Mouse (Mus musculus): ENCODE results near the gene Mc3r. TPM values are rescaled to one million over a fixed set of nuclear protein-coding genes. Genes with fewer than 3 reads are reported as not detected.

Mc3r gene
- polyA plus RNA-seq, 1 experiment from 2014 or later, result not detected

GRCm38 (mm10) chr2:172222891-172223290, 25.4 kb upstream of the Mc3r start:
- Histone ChIP-seq H3K4me1 (no peaks in the 10 kb centered on the region), H3K9me3 (no peaks in the 10 kb centered on the region), H3K27ac (no peak overlapping the region), H3K36me3 (no peaks in the 10 kb centered on the region), H3K9ac (no peak overlapping the region), H3K4me3 (no peak overlapping the region), H3K27me3 (peaks cover 6% of the 10 kb centered on the region; the same call in 1 of the 2 replicates), H3K4me2 (no peak overlapping the region)
- no peak for ATAC-seq (ENCODE audit: borderline replicate concordance, extremely low read depth, low FRiP score, low TSS enrichment)
- 75% methylated on average over 7 of the region's 7 CpGs for WGBS

GRCm38 (mm10) chr2:172223451-172224200, 24.7 kb upstream of the Mc3r start:
- H3K36me3 ChIP-seq, result no peaks in the 10 kb centered on the region
- H3K27ac ChIP-seq, result no peak overlapping the region
- H3K4me2 ChIP-seq, result no peak overlapping the region
- H3K27me3 ChIP-seq, result peaks cover 6% of the 10 kb centered on the region; the same call in 1 of the 2 replicates
- WGBS, result 70% methylated on average over 8 of the region's 8 CpGs
- no peaks in the 10 kb centered on the region for H3K9me3 ChIP-seq
- no peak overlapping the region for H3K4me3 ChIP-seq
- H3K4me1 ChIP-seq, result no peaks in the 10 kb centered on the region
- H3K9ac ChIP-seq, result no peak overlapping the region
- no peak for ATAC-seq (ENCODE audit: borderline replicate concordance, extremely low read depth, low FRiP score, low TSS enrichment)

DNA sequence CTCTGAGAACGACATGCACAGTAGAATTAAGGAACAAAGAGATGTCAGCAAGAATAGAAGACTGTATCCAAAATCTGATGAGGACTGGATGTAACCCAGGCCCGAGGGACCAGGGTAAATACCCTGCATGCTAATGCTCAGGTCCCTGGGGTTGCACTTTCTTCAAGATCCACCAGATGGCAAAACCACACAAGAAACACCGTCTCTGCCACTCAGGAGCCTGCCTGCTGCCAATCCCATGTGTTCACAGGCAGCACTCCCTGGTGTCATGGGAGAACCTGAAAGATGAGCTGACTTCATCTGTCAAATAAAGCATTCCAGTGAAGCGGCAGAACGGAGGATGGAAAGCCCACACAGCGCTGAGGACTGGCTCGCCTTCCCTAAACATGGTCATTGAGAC, 21.3 kb upstream of the Mc3r start:
- no peak overlapping the region for H3K27ac ChIP-seq
- H3K4me3 ChIP-seq, result no peak overlapping the region
- ATAC-seq (ENCODE audit: borderline replicate concordance, extremely low read depth, low FRiP score, low TSS enrichment), result no peak
- no peaks in the 10 kb centered on the region for H3K4me1 ChIP-seq
- H3K36me3 ChIP-seq, result no peaks in the 10 kb centered on the region
- H3K4me2 ChIP-seq, result no peak overlapping the region
- H3K27me3 ChIP-seq, result peaks cover 4% of the 10 kb centered on the region; the same call in 1 of the 2 replicates
- 20% methylated on average over 7 of the region's 7 CpGs for WGBS
- H3K9me3 ChIP-seq, result no peaks in the 10 kb centered on the region
- no peak overlapping the region for H3K9ac ChIP-seq

GRCm38 (mm10) chr2:172227808-172228207, 20.5 kb upstream of the Mc3r start:
- Histone ChIP-seq H3K36me3 (no peaks in the 10 kb centered on the region), H3K27ac (no peak overlapping the region), H3K27me3 (no peaks in the 10 kb centered on the region), H3K9me3 (no peaks in the 10 kb centered on the region), H3K4me1 (no peaks in the 10 kb centered on the region), H3K9ac (no peak overlapping the region), H3K4me3 (no peak overlapping the region), H3K4me2 (no peak overlapping the region)
- ATAC-seq (ENCODE audit: borderline replicate concordance, extremely low read depth, low FRiP score, low TSS enrichment), result no peak
- WGBS, result 95% methylated on average over 3 of the region's 3 CpGs

DNA sequence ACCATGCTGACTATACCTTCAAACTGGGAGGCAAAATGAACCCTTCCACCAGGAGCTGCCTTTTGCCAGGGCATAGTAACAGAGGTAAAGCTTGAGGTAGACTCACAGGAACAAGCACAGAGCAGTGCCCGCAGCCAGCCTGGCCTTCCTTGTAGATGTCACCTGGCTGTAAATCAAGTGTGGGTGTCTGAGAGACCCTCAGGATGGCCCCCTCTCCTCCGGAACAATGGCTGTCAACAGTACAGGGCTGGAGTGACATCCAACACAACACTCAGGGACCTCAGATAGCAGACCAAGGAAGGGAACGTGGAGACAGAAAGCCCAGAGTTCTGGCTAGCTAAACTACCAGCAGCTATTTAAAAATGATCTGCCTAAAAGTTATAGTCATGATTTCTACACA, 19.1 kb upstream of the Mc3r start:
- WGBS, result 20% methylated on average over 3 of the region's 3 CpGs
- ATAC-seq (ENCODE audit: borderline replicate concordance, extremely low read depth, low FRiP score, low TSS enrichment), result no peak
- Histone ChIP-seq H3K27ac (no peak overlapping the region), H3K4me1 (no peaks in the 10 kb centered on the region), H3K27me3 (no peaks in the 10 kb centered on the region), H3K9me3 (no peaks in the 10 kb centered on the region), H3K4me2 (no peak overlapping the region), H3K9ac (no peak overlapping the region), H3K4me3 (no peak overlapping the region), H3K36me3 (no peaks in the 10 kb centered on the region)

DNA sequence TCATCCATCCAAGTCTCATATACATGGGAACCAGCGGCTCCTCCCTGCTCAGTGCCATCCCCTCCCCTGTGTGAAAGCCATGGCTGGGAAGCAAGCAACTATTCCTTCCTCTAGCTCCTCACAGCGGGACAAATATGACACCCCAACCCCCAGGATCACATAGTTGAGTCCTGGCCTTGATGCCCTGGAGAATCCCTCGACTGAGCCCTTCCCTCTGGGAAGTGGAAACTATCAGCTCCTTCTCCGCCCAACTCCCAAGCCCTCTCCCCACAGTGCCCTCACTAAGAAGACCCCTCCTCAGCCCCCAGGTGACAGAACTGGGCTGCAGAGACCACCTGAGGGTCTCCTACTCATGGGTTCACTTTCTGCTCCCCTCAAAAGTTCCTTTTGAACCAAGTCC, 18.2 kb upstream of the Mc3r start:
- no peak overlapping the region for H3K9ac ChIP-seq
- no peaks in the 10 kb centered on the region for H3K27me3 ChIP-seq
- H3K4me3 ChIP-seq, result no peak overlapping the region
- H3K4me2 ChIP-seq, result no peak overlapping the region
- no peak for ATAC-seq (ENCODE audit: borderline replicate concordance, extremely low read depth, low FRiP score, low TSS enrichment)
- 36% methylated on average over 4 of the region's 4 CpGs for WGBS
- no peaks in the 10 kb centered on the region for H3K9me3 ChIP-seq
- H3K27ac ChIP-seq, result no peak overlapping the region
- no peaks in the 10 kb centered on the region for H3K4me1 ChIP-seq
- no peaks in the 10 kb centered on the region for H3K36me3 ChIP-seq

DNA sequence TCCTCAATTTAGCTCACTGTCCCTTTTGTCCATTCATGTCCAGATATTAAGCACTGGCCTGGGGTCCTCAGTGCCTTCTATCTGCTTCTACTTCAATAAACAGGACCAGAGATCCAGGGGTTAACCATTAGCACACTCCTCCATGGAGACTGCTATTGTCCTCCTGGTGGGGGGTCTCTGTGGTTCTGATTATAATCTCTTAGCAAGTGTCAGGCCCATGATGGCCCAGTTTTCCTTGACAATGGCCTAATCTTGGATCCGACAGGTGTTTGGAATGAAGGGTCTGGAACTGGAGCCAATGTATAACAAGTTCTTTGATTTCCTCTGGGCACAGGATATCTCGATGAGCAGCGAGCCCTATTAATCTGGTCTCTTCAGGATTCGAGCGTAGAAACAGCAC, 10.1 kb upstream of the Mc3r start:
- H3K9ac ChIP-seq, result no peak overlapping the region
- H3K9me3 ChIP-seq, result no peaks in the 10 kb centered on the region
- H3K4me1 ChIP-seq, result no peaks in the 10 kb centered on the region
- no peaks in the 10 kb centered on the region for H3K36me3 ChIP-seq
- no peak overlapping the region for H3K27ac ChIP-seq
- no peak overlapping the region for H3K4me2 ChIP-seq
- H3K27me3 ChIP-seq, result no peaks in the 10 kb centered on the region
- 76% methylated on average over 5 of the region's 5 CpGs for WGBS
- H3K4me3 ChIP-seq, result no peak overlapping the region
- ATAC-seq (ENCODE audit: borderline replicate concordance, extremely low read depth, low FRiP score, low TSS enrichment), result no peak

- ATAC-seq (ENCODE audit: borderline replicate concordance, extremely low read depth, low FRiP score, low TSS enrichment), result no peak
- Histone ChIP-seq H3K9ac (no peak overlapping the region), H3K4me3 (no peak overlapping the region), H3K36me3 (no peaks in the 10 kb centered on the region), H3K27ac (no peak overlapping the region), H3K27me3 (no peaks in the 10 kb centered on the region), H3K4me2 (no peak overlapping the region), H3K4me1 (no peaks in the 10 kb centered on the region), H3K9me3 (no peaks in the 10 kb centered on the region)
- WGBS, result 11% methylated on average over 5 of the region's 5 CpGs
Observed at GRCm38 (mm10) chr2:172241031-172241430, 7.3 kb upstream of the Mc3r start.

DNA sequence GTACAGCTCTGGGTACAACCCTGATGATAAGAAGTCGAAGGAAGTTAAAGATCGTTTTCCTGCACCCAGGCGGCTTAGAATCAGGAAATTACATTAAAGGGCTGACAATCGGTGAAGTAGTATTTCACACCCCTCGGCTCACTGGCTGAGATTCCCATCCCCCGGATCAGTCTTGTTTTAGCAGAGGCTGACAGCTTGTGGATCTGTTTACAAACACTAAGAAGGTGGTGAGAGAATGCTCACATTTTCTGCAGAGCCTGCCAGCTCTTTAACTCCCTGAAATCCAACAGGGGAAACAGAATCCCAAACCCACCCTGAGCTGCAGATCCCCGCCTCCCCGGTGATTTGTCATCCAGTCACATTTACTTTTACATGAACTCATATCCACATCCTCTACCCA, 2.8 kb upstream of the Mc3r start:
- Histone ChIP-seq H3K27ac (no peak overlapping the region), H3K36me3 (no peaks in the 10 kb centered on the region), H3K4me1 (no peaks in the 10 kb centered on the region), H3K9ac (no peak overlapping the region), H3K9me3 (no peaks in the 10 kb centered on the region), H3K4me2 (no peak overlapping the region), H3K27me3 (peaks cover 36% of the 10 kb centered on the region), H3K4me3 (no peak overlapping the region)
- ATAC-seq (ENCODE audit: borderline replicate concordance, extremely low read depth, low FRiP score, low TSS enrichment), result no peak
- WGBS, result 27% methylated on average over 8 of the region's 8 CpGs

DNA sequence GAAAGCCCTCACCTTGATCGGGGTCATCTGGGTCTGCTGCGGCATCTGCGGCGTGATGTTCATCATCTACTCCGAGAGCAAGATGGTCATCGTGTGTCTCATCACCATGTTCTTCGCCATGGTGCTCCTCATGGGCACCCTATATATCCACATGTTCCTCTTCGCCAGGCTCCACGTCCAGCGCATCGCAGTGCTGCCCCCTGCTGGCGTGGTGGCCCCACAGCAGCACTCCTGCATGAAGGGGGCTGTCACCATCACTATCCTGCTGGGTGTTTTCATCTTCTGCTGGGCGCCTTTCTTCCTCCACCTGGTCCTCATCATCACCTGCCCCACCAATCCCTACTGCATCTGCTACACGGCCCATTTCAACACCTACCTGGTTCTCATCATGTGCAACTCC, 1.0 kb downstream of the Mc3r start:
- WGBS, result 78% methylated on average over 14 of the region's 14 CpGs
- H3K27ac ChIP-seq, result no peak overlapping the region
- no peak overlapping the region for H3K9ac ChIP-seq
- H3K4me2 ChIP-seq, result no peak overlapping the region
- no peak overlapping the region for H3K4me3 ChIP-seq
- no peaks in the 10 kb centered on the region for H3K36me3 ChIP-seq
- ATAC-seq (ENCODE audit: borderline replicate concordance, extremely low read depth, low FRiP score, low TSS enrichment), result no peak
- no peaks in the 10 kb centered on the region for H3K4me1 ChIP-seq
- peaks cover 36% of the 10 kb centered on the region for H3K27me3 ChIP-seq
- no peaks in the 10 kb centered on the region for H3K9me3 ChIP-seq

DNA sequence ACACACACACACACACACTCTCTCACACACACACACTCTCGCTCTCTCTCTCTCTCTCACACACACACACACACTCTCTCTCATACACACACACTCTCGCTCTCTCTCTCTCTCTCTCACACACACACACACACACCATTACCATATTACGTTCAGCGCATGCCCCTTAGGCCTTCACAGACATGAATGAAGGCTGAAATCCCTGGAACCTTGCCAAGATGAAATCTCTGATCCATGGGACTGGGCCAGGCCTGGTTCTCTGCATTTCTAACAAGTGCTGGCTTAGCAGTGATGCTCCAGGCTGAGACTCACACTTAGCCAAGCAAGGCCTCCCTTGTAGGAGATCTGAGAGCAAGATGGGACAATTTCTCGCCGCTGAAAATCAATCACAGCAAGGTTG, 8.1 kb downstream of the Mc3r start:
- Histone ChIP-seq H3K4me1 (no peaks in the 10 kb centered on the region), H3K9me3 (no peaks in the 10 kb centered on the region), H3K27me3 (no peaks in the 10 kb centered on the region), H3K4me3 (no peak overlapping the region), H3K9ac (no peak overlapping the region), H3K27ac (no peak overlapping the region), H3K4me2 (no peak overlapping the region), H3K36me3 (no peaks in the 10 kb centered on the region)
- 68% methylated on average over 6 of the region's 6 CpGs for WGBS
- no peak for ATAC-seq (ENCODE audit: borderline replicate concordance, extremely low read depth, low FRiP score, low TSS enrichment)

DNA sequence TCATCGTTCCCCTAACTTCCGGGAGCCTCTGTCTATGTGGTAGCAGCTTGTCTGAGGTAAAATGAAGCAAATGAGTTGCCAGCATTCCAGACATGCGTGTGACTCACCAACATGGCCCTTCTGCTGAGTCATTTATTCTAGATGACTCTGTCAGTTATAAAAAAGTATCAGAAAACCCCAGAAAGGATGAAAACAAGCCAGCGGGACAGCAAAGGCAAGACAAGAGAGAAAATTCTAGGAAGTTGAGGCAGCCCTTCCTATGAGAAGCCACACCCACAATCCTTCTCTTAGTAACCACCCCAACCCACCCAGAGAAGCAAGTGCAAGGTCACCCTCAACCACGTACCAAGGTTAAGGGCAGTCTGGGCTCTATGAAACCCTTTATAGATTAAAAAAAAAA, 8.7 kb downstream of the Mc3r start:
- Histone ChIP-seq H3K9me3 (no peaks in the 10 kb centered on the region), H3K27ac (no peak overlapping the region), H3K4me1 (no peaks in the 10 kb centered on the region), H3K36me3 (no peaks in the 10 kb centered on the region), H3K27me3 (no peaks in the 10 kb centered on the region), H3K4me2 (no peak overlapping the region), H3K9ac (no peak overlapping the region), H3K4me3 (no peak overlapping the region)
- no peak for ATAC-seq (ENCODE audit: borderline replicate concordance, extremely low read depth, low FRiP score, low TSS enrichment)
- 68% methylated on average over 5 of the region's 5 CpGs for WGBS
